Mouse (Mus musculus) NIH3T3 (cell line): Measurements from ENCODE around the gene Mrap2.

Experiments used
- DNase-seq: peaks from one replicate; pipeline ENCODE4 v3.0.0-alpha.2; 2012; ENCODE audit warnings: low read depth

The Mrap2 gene

DNA sequence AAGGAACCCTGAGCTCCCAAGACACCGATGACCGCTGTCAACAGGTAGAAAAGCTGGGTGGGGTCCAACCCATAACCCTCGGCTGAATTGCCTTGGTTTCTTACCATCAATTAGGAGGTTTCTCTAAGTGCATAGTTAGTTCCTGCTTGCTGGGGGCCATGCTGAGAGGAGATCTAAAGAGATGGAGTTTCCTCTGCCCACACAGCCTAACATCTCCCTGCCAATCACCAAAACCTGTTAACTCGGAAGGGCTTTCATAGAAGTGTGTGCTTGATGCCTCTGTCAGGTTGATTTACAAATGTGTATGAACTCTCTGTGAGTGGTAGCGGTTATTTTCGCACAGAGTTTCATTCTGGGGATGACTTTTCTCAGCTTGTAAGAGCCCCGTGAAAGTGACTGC, 34.4 kb downstream of the Mrap2 start:
- DNase-seq = no peak

GRCm38 (mm10) chr9:87182231-87182630, 38.1 kb downstream of the Mrap2 start:
- no peak for DNase-seq

- no peak for DNase-seq
Observed at GRCm38 (mm10) chr9:87187336-87187735, 43.2 kb downstream of the Mrap2 start.

DNA sequence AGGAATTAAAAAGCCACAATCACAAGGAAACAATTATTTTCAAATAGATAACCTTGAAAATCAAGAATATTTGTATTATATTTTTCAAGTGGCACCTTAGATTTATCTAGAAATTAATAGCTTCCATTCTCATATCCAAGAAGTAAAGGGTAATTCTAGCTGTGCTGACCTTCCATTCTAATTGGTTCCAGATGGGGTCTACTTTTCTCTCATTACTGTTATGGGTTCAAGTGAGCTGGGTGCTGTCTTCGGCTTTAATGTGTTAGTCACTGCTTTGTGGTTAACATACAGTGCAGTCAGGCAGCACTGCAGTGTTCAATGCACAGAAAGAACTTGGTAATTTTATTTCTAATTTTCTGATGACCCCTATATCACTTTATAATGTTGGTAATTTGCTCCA, 49.6 kb downstream of the Mrap2 start:
- peak; percentile 15 for DNase-seq

DNA sequence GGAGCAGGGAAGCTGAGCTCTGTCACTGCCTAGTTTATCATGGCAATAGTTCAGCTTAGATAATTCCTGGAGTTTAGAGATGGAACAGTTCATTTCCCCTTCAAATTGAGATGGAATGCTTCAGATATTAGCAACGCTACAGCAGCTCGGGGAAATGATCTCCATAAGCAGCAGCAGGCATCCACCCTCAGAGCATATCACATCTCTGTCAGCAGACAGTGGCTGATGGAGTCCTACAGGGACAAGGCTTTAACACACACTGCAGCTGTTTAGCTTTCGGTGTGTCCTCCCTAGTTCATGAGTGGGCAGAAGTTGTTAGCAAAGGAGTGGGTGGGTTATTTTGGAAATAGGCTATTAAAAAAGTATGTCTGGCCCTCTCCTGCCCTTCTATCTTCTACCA, 53.2 kb downstream of the Mrap2 start:
- DNase-seq = no peak

DNA sequence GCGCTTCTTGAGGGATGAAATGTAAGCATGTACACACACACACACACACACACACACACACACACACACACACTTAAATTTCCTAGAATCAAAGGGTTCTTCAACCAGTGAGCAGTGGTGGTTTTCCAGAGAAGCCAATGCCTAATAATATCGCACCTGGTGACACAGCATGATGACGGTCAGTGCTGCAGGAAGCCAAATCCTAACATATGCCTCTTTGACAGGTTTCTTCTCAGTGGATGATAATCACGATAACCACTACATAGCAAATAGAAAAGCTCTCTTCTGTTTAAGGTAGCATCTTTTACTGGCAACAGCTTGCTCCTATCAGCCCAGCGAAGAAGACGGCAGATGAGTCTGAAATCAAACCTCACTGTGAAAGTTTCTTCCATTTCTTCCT, 53.9 kb downstream of the Mrap2 start:
- DNase-seq = no peak

- no peak for DNase-seq
Observed at GRCm38 (mm10) chr9:87200426-87200825, 56.3 kb downstream of the Mrap2 start.

- no peak for DNase-seq
Observed at GRCm38 (mm10) chr9:87200919-87201318, 56.8 kb downstream of the Mrap2 start.

DNA sequence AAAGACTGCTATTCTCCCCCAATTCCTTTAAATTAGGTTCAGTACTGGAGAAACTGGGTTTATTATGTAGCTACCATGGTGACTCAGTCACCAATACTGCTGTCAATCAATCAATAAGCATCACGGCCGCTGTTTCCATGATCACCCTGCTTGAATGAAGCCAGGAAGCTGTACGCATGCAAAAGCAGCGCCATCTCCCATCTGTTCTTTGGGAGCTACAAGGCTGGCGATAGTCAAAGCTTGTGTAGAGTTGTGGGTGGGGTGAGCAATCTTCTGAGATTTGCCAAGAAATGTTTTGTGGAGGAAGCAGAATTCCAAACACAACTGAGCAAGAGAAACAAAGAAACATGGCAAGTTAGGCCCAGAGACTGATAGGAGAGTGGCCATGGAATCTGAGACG, 58.3 kb downstream of the Mrap2 start:
- DNase-seq = no peak

- DNase-seq = no peak
Observed at GRCm38 (mm10) chr9:87210830-87211339, 66.8 kb downstream of the Mrap2 start.

DNA sequence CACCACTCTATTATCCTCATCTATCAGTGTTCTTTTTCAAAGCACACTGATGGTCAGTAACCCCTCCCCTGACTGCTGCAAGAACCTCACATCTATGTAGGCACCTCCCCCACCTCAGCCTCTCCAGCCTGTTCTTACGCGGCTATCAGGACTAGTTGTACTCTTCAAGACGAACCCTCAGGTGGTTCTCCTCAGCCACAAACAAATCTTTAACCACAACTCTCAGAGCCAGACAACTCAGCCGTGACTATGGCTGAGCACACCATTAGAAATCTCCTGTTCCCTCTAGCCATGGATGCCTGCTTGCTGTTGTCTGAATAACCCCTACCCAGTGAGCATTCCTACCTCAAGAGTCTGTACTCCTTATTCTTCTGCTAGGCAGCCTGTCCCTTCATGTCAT, 69.1 kb downstream of the Mrap2 start:
- no peak for DNase-seq
